Mouse (Mus musculus) embryo, embryonic 10.5 days (tissue): ENCODE measurements at regions not wholly inside any gene's neighbourhood (a gene's known extent, or its start where the extent isn't known, plus 50 kb on each side); places are given as distances from the start of the nearest gene placed in this dataset.
A peak's percentile ranks its signal among the peaks of the same experiment; 100 is the strongest.

Experiments
- DNase-seq: peaks from one replicate; pipeline ENCODE4 v3.0.0-alpha.2; 2015; ENCODE audit warnings: low spot score

GRCm38 (mm10) chr10:65716914-65717610 is 1378.9 kb upstream of the Jmjd1c start:
- DNase-seq, result no peak

DNA sequence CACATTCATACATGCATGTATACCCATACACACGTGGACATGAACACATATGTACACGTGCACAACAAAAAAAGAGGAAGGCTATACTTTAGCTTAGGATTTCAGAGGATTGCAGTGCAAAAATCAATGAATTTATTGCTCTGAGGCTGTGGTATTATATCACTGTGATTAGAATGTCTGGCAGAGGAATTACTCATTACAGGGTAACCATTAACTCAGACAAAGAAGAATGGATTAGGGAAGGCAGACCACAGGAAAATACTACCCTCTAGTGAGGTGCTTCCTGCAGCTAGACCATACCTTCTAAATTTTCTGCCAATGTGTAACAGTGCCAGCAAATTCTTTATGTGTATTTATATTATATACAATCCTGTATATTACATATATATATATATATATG is 1373.4 kb upstream of the Jmjd1c start:
- no peak for DNase-seq

- peak; percentile 27 for DNase-seq
Measured at GRCm38 (mm10) chr10:65769451-65769850, 1326.5 kb upstream of the Jmjd1c start.

DNA sequence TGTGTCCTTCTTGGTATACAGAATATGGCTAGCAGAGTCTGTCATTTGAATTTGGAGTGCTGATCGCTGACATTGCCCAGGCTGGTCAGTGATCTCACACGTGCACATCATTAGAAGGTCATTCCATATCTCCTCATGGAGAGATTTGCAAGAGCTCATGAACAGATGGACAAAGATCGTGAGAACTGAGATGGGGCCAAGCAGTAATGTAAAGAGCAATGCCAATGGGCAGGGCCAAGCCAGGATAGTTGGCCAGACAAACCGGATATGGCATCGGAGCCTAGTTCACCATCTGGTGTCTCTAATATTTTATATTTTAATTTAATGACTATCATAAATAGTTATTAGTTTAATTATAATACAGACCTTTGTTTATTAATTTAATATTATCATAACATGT is 1324.0 kb upstream of the Jmjd1c start:
- DNase-seq, result no peak

GRCm38 (mm10) chr10:65784994-65785393 is 1310.9 kb upstream of the Jmjd1c start:
- DNase-seq, result no peak
